Mouse (Mus musculus) MEL (cell line): ENCODE results near the gene Gm16181.

Source experiments
- BHLHE40 ChIP-seq: IDR thresholded peaks from 2 replicates; pipeline ENCODE4 v1.6.1; 2012; ENCODE audit warnings: low read depth, mild to moderate bottlenecking, inconsistent platforms, low read length, improper control_type of control experiment, borderline replicate concordance
- CTCF ChIP-seq, 3 experiments: IDR thresholded peaks in 2 of 3; conservative IDR thresholded peaks in 1 of 3; 2 replicates each; pipeline ENCODE4 v1.5.1; 2011 to 2012; ENCODE audit warnings: low read length in 3 of 3, low read depth in 2 of 3, mild to moderate bottlenecking in 2 of 3, improper control_type of control experiment in 1 of 3, inconsistent platforms in 1 of 3, mixed read lengths in 1 of 3, moderate library complexity in 1 of 3; ENCODE audit not compliant: control insufficient read depth in 1 of 3, insufficient read depth in 1 of 3, poor library complexity in 1 of 3, severe bottlenecking in 1 of 3
- MEF2A ChIP-seq: IDR thresholded peaks from 2 replicates; pipeline ENCODE4 v1.6.1; 2014; ENCODE audit warnings: low read depth, mild to moderate bottlenecking, inconsistent platforms, low read length, improper control_type of control experiment; ENCODE audit not compliant: poor library complexity, insufficient replicate concordance, severe bottlenecking; ENCODE audit errors: extremely low read depth
- MYC ChIP-seq: IDR thresholded peaks from 2 replicates; pipeline ENCODE4 v1.6.1; 2011; ENCODE audit warnings: low read depth, mild to moderate bottlenecking, low read length, improper control_type of control experiment, moderate library complexity
- POLR2A ChIP-seq, 2 experiments: IDR thresholded peaks; 2 replicates each; pipeline ENCODE4 v1.6.1; 2011 to 2012; ENCODE audit warnings: low read length in 2 of 2, mild to moderate bottlenecking in 2 of 2, control low read depth in 1 of 2, improper control_type of control experiment in 1 of 2, low read depth in 1 of 2, moderate library complexity in 1 of 2; ENCODE audit not compliant: control insufficient read depth in 1 of 2, insufficient read depth in 1 of 2, poor library complexity in 1 of 2
- ZKSCAN1 ChIP-seq: IDR thresholded peaks from 2 replicates; pipeline ENCODE4 v1.6.1; 2012; ENCODE audit warnings: low read depth, mild to moderate bottlenecking, inconsistent platforms, low read length, improper control_type of control experiment, moderate library complexity

DNA sequence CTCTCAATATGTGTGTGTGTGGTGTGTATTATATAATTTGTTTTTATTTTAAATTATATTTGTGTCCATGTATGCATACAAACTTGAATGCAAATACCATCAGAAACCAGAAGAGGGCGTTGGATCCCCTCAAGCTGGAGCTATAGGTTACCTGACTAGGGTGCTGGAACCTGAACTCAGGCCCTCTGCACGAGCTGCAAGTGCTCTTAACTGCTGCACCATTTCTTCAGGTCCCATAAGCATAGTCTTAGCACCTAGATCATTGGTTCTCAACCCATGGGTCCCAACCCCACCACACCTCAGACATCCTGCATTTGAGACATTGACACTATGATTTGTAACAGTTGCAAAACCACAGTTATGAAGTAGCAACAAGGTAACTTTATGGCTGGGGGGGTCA, 28.9 kb upstream of the Gm16181 start:
- TF ChIP-seq CTCF (IDR thresholded peaks at IDR 0.05 in 2 of 3, conservative IDR thresholded peaks at IDR 0.05 in 1 of 3; ENCODE audit: control insufficient read depth in 1 of 3, insufficient read depth in 1 of 3, low read depth in 2 of 3, low read length in 3 of 3, poor library complexity in 1 of 3, severe bottlenecking in 1 of 3) (peak; percentile 21 to 48 (median 41); a peak in 4 of 6 replicates), MEF2A (no peak), POLR2A (IDR thresholded peaks at IDR 0.05; ENCODE audit: control insufficient read depth in 1 of 2, insufficient read depth in 1 of 2, low read depth in 1 of 2, low read length in 2 of 2, poor library complexity in 1 of 2) (no peak), ZKSCAN1 (no peak), BHLHE40 (no peak), MYC (no peak)
